Mouse (Mus musculus) thymus, postnatal 4 days (tissue): ENCODE data around the gene Ssh1.

Experiments
- DNase-seq: peaks from one replicate; pipeline ENCODE4 v3.0.0; 2021

Ssh1 gene

GRCm38 (mm10) chr5:113993487-113994465, at the start of gene Ssh1:
Ssh1 (minus strand) TSS chr5:113993894.
- DNase-seq: peak; percentile 76

- DNase-seq: peak; percentile 19
Observed at GRCm38 (mm10) chr5:114041327-114041930, 47.7 kb upstream of the Ssh1 start.

DNA sequence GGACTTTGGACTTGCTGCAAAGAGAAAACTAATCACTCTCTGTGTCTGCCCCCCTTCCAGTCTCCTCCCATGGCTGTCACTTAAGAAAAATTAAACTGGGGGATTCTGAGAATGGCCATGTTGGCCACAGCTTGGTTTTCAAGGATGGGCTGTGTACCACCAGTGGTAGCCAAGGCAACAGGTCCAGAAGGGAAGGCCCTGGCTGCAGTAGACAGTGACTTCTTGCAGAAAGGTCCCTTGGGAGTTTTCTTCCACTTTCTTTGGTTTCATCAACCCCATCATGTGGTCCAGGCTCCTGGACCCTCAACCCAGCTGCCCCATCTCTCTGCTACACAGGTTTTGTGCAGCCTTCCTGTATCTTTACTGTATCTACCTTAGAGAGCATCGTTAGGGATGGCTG, 47.2 kb upstream of the Ssh1 start:
- no peak for DNase-seq

GRCm38 (mm10) chr5:114040508-114040907, 46.8 kb upstream of the Ssh1 start:
- no peak for DNase-seq

DNA sequence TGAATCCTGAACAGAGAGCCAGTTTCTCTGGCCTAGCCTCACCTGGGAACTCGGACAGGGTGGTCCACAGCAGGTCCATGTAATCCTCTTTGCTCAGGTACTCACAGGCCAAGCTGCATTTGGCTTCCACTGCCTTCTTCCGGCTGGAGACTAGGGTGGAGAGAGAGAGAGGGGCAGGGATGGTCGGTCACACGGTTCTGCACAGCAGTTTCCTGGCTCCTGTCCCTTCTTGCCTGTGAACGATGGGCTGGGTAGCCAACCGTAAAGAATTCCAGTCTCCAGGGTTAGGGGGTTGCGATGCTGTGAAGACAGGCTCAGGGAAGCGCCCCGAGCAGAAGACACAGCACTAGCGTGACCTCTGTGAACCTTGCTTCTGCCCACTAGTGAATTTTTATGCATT, 41.4 kb upstream of the Ssh1 start:
- no peak for DNase-seq

DNA sequence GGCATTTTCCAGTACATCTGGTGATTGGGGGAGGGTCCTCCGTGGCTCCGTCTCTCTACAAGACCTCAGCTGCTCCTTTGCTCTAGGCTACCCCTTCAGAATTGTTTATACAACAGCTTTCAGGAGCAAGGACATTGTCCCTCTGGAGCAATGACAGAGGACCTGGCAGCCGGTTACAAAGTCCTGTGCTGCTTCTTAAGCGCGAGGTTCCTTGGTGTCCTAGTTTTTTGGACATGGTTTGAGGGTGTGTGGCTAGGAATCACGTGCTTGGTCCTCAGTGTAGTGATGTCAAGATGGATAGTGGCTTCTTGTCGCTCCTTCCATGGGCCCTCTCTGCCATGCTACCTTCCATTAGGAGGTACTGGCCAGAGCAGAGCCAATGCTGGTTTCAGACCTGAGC, 40.7 kb upstream of the Ssh1 start:
- DNase-seq: no peak

DNA sequence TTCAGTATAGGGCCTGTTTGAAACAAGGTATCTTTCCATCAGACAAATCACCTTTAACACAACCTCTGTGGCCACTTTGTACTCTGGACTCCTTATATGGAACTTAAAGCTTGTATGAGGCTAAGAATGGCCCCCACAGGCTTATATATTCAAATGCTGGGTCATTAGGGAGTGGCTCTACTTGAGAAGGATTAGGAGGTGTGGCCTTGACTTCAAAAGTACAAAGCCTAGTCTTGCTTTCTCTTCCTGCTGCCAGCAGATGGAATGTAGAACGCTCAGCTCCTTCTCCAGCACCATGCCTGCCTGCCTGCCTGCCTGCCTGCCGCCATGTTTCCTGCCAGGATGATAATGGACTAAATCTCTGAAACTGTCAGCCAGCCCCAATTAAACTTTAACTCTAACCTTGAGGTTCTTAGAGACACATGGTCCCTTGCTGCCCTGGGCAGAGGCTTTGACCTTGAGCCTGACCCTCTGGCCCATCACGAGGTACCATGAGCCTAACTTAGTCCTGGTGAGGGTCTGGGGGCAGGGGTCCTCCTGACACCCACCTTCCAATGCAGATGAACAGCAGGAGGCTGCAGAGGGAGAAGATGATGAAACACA, 38.6 kb upstream of the Ssh1 start:
- no peak for DNase-seq

GRCm38 (mm10) chr5:114030652-114031051, 37.0 kb upstream of the Ssh1 start:
- no peak for DNase-seq

GRCm38 (mm10) chr5:114028111-114028510, 34.4 kb upstream of the Ssh1 start:
- DNase-seq: no peak

GRCm38 (mm10) chr5:114027217-114027944, 33.7 kb upstream of the Ssh1 start:
- no peak for DNase-seq

DNA sequence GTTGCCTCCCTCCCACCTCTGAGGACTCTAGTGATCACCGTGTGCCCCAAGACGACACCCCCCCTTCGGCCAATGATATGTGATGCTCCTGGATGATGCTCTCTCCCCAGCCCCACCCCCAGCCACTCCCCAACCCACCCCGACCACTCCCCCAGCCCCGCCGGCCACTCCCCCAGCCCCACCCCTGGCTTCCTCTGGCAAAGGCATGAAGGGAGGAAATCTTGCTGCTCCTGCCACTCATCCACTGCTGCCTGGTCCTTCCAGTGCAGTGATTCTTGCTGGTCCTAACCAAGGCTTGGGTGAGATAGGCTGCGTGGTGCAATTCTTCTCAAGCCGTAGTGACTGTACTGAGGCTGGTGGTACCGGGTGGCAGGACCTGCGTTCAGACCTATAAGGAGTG, 31.2 kb upstream of the Ssh1 start:
- DNase-seq: no peak

- no peak for DNase-seq
Observed at GRCm38 (mm10) chr5:114024390-114024789, 30.7 kb upstream of the Ssh1 start.

DNA sequence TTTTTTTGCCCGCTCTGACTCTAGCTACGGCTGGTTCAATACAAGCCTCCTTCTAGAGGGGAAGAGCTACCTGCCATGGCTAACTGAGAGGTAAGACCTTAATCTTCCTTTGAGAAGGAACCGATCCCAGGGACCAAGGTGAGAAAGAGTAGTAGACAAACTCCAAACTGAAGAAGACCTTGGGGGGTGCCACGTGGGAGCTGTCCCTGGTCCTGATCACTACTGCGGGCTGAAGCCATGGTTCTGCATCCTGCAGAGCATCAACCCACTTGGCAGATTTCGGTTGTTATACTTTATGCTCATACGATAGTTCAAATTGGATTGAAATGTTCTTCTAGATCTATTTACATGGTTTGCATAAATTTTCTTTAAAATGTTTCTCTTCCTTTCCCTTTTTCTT, 21.4 kb upstream of the Ssh1 start:
- peak; percentile 59 for DNase-seq

GRCm38 (mm10) chr5:114009049-114009448, 15.4 kb upstream of the Ssh1 start:
- DNase-seq: no peak

DNA sequence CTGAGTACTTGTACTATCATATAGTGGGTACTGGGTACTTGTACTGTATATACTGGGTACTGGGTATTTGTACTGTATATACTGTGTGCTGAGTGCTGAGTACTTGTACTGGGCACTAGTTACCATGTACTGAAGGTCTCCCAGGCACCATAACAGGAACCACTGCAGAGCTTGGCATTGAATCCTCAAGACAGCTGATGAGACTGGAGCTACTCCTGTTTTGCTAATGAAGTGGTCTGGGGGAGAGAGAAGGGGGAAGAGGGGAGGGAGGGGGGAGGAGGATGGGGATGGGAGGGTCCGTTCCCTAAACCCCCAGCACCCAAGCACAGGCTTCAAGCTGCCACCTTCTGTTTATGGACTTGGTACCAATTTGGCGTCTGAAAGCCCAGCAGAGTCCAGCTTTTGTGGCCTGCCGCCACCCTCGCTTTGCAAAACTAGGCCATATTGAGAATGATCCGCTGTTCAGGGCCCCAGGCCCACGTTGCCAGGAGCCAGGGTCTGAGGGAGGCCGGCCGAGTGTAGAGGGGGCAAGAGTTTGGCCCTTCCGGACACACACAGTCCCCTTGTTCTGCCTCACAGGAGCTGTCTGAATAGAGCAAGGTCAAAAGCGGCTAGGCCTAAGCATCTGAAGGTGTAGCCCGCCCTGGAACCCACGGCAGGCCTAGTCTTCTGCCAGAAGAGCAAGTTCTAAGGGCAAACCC, 14.2 kb upstream of the Ssh1 start:
- no peak for DNase-seq

DNA sequence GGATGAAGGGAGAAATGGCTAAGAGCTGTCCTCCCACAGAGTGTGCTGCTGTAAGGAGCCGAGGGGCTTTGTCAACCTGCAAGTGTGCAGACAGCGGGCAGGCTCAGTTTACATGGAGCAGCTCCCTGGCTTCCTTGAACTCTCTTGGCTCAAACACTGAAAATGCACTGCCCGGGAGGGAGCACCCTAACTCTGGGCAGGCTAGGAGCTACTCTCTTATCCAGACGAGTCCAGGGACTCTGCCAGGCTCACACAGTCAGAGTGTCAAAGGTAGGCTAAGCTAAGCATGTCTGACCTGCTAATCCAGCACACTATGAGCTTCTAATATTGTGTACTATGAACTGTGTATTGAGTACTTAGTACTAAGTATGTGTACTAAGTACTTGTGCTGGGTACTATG, 13.3 kb upstream of the Ssh1 start:
- DNase-seq: no peak

DNA sequence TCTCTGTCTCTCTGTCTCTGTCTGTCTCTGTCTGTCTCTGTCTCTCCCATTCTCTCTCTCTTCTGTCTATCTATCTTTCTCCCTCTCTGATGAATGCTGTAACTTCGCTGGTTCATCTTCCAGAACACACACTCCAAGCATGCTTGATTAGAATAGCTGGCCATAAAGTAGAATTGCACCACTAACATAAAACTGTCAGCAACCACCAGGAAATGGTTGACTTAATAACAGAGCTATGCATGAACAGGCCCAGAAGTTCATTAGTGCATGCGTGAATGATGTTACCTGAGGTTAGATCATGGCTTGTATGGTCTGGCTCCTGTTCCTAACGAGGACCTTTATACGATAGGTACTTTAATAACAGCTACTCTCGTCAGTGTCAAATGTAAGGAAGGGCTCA, 11.4 kb upstream of the Ssh1 start:
- DNase-seq: no peak

DNA sequence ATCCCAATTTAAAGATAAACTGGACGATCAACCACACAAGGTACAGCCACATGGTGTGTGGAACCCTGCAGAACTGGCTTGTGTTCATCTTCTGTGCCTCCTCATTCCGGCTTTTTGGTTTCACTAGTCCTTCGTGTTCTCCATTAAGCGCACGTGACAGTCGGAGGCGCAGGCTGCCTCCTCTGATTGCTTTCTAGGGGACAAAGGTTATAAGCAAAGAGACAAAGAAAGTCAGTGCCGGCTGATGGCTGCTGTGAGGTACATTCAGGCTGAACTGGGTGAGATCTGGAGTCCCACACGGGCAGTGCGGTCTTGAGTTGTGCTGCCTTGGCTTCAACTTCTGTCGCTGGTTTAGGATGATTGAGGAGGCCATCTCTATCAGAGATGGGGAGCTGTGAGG, 10.9 kb upstream of the Ssh1 start:
- no peak for DNase-seq

- no peak for DNase-seq
Observed at GRCm38 (mm10) chr5:114003542-114003941, 9.8 kb upstream of the Ssh1 start, which contains the start of gene Dao. Dao (plus strand) TSS chr5:114003703.

GRCm38 (mm10) chr5:113999382-113999781, 5.7 kb upstream of the Ssh1 start:
- no peak for DNase-seq

GRCm38 (mm10) chr5:113996458-113996857, 2.8 kb upstream of the Ssh1 start:
- DNase-seq: no peak

DNA sequence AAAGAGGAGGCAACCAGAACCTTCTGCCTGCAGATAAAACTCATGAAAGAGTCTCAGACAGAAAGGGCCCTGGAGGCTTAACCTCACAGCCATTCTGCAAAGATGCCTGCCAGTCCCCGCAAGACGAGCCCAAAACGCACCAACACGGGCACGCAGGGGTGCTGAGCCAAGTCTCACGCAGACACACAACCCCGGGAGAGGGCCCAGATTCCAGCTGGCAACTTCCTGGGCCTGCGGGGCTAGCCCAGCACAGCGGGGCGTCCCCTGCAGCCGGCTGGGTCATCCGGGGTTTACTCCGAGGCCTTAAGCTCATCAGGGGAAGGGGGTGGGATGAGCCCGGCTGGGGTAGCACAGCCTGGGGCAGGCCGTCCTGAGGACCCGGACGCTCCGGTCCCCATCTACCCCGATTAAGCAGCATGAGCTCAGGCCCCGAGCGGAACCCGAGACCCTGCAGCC, 635 bp downstream of the Ssh1 start:
- peak; percentile 62 for DNase-seq
